10 mouse cellular contexts compared by ENCODE assay signal in the genomic region with DNA sequence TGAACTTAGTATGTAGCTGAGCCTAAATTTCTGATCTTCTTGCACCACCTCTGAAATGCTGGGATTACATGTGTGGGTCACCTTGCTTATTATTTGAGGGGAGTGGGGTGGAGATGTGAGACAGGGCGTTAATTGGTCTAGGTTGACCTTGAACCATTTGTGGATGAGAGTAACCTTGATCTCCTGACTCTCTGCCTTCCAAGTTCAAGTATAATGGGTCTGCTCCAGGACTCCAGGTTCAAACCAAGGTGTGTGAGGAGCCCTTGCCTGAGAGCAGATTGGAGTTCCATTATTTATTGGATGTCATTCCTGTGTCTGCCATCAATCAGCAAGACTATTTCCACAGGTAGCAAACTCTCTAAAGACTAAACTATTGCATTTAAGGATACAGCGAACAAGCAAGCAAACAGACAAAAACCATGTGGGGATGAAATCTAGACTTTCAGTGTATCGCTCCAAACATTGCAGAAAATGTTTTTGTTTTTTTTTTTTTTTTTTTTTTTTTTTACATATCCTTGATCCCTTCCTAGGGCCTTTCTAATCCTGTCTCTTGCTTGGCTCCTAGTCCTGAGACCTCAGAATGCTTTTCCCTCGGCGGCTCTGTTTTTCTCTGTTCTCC. TPM values are rescaled to one million over a fixed set of nuclear protein-coding genes. Genes with fewer than 3 reads are reported as not detected.
DNase-seq lines count a peak whose midpoint lies in the region; ATAC-seq and TF ChIP-seq lines count a peak whose summit lies in the region.
"Had no signal": no experiment of that assay in that cellular context is flagged by ENCODE, and none has a peak within 500 bp of the region (broad histone marks: within the 10 kb centered on the region; RNA-seq: fewer than 3 reads in every experiment).

No protein-coding gene starts in this region.

- no peaks in the 10 kb centered on the region for H3K9me3 ChIP-seq in heart, embryonic 12.5 days (replicated peaks)
- H3K9me3 ChIP-seq in ES-E14 (ENCODE audit: control insufficient read depth, insufficient read depth, low read depth, low read length), result no peaks in the 10 kb centered on the region
- H3K9me3 ChIP-seq in hindbrain, embryonic 11.5 days (ENCODE audit: control insufficient read depth, low read length), result no peaks in the 10 kb centered on the region
- no peaks in the 10 kb centered on the region for H3K9me3 ChIP-seq in midbrain, embryonic 10.5 days (replicated peaks)

- ATAC-seq in heart, embryonic 12.5 days (ENCODE audit: insufficient number of reproducible peaks, low FRiP score), result no peak
- ATAC-seq in hindbrain, embryonic 11.5 days (ENCODE audit: low FRiP score), result no peak
- ATAC-seq in CD4-positive, CD25-positive, alpha-beta regulatory T cell, adult 4 months, result no peak
- no peak for ATAC-seq in frontal cortex, adult (ENCODE audit: low TSS enrichment)

- in situ Hi-C loops in ES-E14 (cut with MboI; ENCODE audit: low sequenced_read_pairs in 2 of 2, unreplicated experiment in 2 of 2), result no loop called here

- H3K4me1 ChIP-seq in heart, embryonic 12.5 days (replicated peaks), result peaks cover 19% of the 10 kb centered on the region
- H3K4me1 ChIP-seq in ES-E14 (ENCODE audit: control insufficient read depth in 2 of 2, insufficient read depth in 2 of 2, low read length in 2 of 2, poor library complexity in 1 of 2), result peaks cover 20 to 26% of the 10 kb centered on the region in 2 experiments; a peak in 3 of 4 replicates
- no peaks in the 10 kb centered on the region for H3K4me1 ChIP-seq in hindbrain, embryonic 11.5 days (replicated peaks; ENCODE audit: control insufficient read depth, insufficient read depth, low read length)
- peaks cover 29% of the 10 kb centered on the region for H3K4me1 ChIP-seq in midbrain, embryonic 10.5 days

- H3K4me3 ChIP-seq in heart, embryonic 12.5 days, result peak overlapping the region; percentile 61
- peak overlapping the region; percentile 69 to 78 for H3K4me3 ChIP-seq in ES-E14 (ENCODE audit: insufficient read depth in 1 of 2, low read depth in 1 of 2, low read length in 2 of 2, poor library complexity in 1 of 2, severe bottlenecking in 1 of 2)
- H3K4me3 ChIP-seq in hindbrain, embryonic 11.5 days (ENCODE audit: low read depth, low read length), result peak overlapping the region; percentile 49
- H3K4me3 ChIP-seq in midbrain, embryonic 10.5 days, result peak overlapping the region; percentile 72

- peak overlapping the region; percentile 67; the same call in 1 of the 2 replicates for H3K27ac ChIP-seq in heart, embryonic 12.5 days (ENCODE audit: poor library complexity, severe bottlenecking)
- H3K27ac ChIP-seq in ES-E14 (ENCODE audit: insufficient read depth, low read depth, low read length, poor library complexity, severe bottlenecking), result peak overlapping the region; percentile 99
- no peak overlapping the region for H3K27ac ChIP-seq in hindbrain, embryonic 11.5 days (ENCODE audit: low read depth, low read length)
- no peak overlapping the region for H3K27ac ChIP-seq in midbrain, embryonic 10.5 days (replicated peaks)

- H3K4me2 ChIP-seq in heart, embryonic 12.5 days, result peak overlapping the region; percentile 88
- peak overlapping the region; percentile 91 for H3K4me2 ChIP-seq in hindbrain, embryonic 11.5 days (replicated peaks; ENCODE audit: low read depth, low read length)

- H3K27me3 ChIP-seq in heart, embryonic 12.5 days (replicated peaks), result no peaks in the 10 kb centered on the region; the same call in 1 of the 2 replicates
- H3K27me3 ChIP-seq in hindbrain, embryonic 11.5 days (ENCODE audit: control insufficient read depth, insufficient read depth, low read length), result peaks cover 3% of the 10 kb centered on the region; the same call in 1 of the 2 replicates
- H3K27me3 ChIP-seq in midbrain, embryonic 10.5 days (ENCODE audit: low read depth, poor library complexity, severe bottlenecking), result peaks cover 75% of the 10 kb centered on the region

- no peaks in the 10 kb centered on the region for H3K36me3 ChIP-seq in heart, embryonic 12.5 days
- no peaks in the 10 kb centered on the region for H3K36me3 ChIP-seq in ES-E14 (ENCODE audit: control insufficient read depth, insufficient read depth, low read length, poor library complexity, severe bottlenecking)
- no peaks in the 10 kb centered on the region for H3K36me3 ChIP-seq in hindbrain, embryonic 11.5 days (ENCODE audit: control insufficient read depth, insufficient read depth, low read length)
- no peaks in the 10 kb centered on the region for H3K36me3 ChIP-seq in midbrain, embryonic 10.5 days

- no peak for DNase-seq in heart, postnatal 4 days
- DNase-seq in ES-E14 (ENCODE audit: low read depth, low spot score), result no peak
- no peak for DNase-seq in hindbrain, embryonic 11.5 days (ENCODE audit: low spot score)
- no peak for DNase-seq in midbrain, embryonic 10.5 days (ENCODE audit: low spot score)
- no peak for DNase-seq in frontal cortex, postnatal 36 days (ENCODE audit: low spot score in 2 of 2)

- 33% methylated on average over 5 of the region's 5 CpGs for WGBS in heart, embryonic 12.5 days
- WGBS in hindbrain, embryonic 11.5 days, result 44% methylated on average over 5 of the region's 5 CpGs
- 46% methylated on average over 5 of the region's 5 CpGs for WGBS in midbrain, embryonic 10.5 days

- H3K9ac ChIP-seq in heart, embryonic 12.5 days, result no peak overlapping the region
- H3K9ac ChIP-seq in ES-E14 (ENCODE audit: insufficient read depth, low read depth, low read length, poor library complexity, severe bottlenecking), result peak overlapping the region; percentile 79
- H3K9ac ChIP-seq in hindbrain, embryonic 11.5 days (ENCODE audit: low read depth, low read length), result peak overlapping the region; percentile 53

TF ChIP-seq in ES-E14, 5 proteins besides CTCF, POLR2A, EP300 and RAD21:
- TF ChIP-seq HCFC1 (IDR thresholded peaks at IDR 0.05; ENCODE audit: borderline replicate concordance, insufficient read depth, low read length) (no peak), ZNF384 (IDR thresholded peaks at IDR 0.05; ENCODE audit: low read depth, low read length) (peak; percentile 95), CHD2 (IDR thresholded peaks at IDR 0.05; ENCODE audit: low read depth, low read length) (peak; percentile 1)

RNA-seq across cellular contexts. Expression of a gene that starts 1.7 kb away (rescaled TPM):
- 1.3 and 1.5 TPM in 2 replicates for polyA plus RNA-seq in heart, embryonic 12.5 days (2016; fragmentation: Nextera tagmentation; extraction: Ambion mirVana)
- 10 to 100 TPM; 15.4 to 16.6 TPM for total RNA-seq in heart, postnatal 4 days (2021)
- total RNA-seq in ES-E14 (2012; rRNA removed), result 20.2 and 20.8 TPM in 2 replicates
- polyA plus RNA-seq in hindbrain, embryonic 11.5 days (2014; fragmentation: Nextera tagmentation; extraction: Ambion mirVana), result 0.06 and 0.21 TPM in 2 replicates
- polyA plus RNA-seq in midbrain, embryonic 10.5 days (2016; fragmentation: Nextera tagmentation; extraction: Ambion mirVana), result 0.09 and 0.35 TPM in 2 replicates
- under 1 TPM in 1 of 2 experiments, not detected in 1; 0.12 TPM for polyA plus RNA-seq in CD4-positive, CD25-positive, alpha-beta regulatory T cell, adult 4 months (2017; shearing (Covaris generic))

RNA-seq across cellular contexts. Expression of a gene that starts 7.1 kb away (rescaled TPM):
- not detected in 2 replicates for polyA plus RNA-seq in heart, embryonic 12.5 days (2016; fragmentation: Nextera tagmentation; extraction: Ambion mirVana)
- not detected for total RNA-seq in heart, postnatal 4 days (2021)
- total RNA-seq in ES-E14 (2012; rRNA removed), result 904 and 1,760 TPM in 2 replicates
- not detected in 2 replicates for polyA plus RNA-seq in hindbrain, embryonic 11.5 days (2014; fragmentation: Nextera tagmentation; extraction: Ambion mirVana)
- 0.11 TPM in 1 of 2 replicates, not detected in the other for polyA plus RNA-seq in midbrain, embryonic 10.5 days (2016; fragmentation: Nextera tagmentation; extraction: Ambion mirVana)
- polyA plus RNA-seq in CD4-positive, CD25-positive, alpha-beta regulatory T cell, adult 4 months (2017; shearing (Covaris generic)), result 1 to 10 TPM in 1 of 2 experiments, under 1 TPM in 1; 0.22 to 1.2 TPM

RNA-seq across cellular contexts. Expression of a gene that starts 36.4 kb away (rescaled TPM):
- not detected in 2 replicates for polyA plus RNA-seq in heart, embryonic 12.5 days (2016; fragmentation: Nextera tagmentation; extraction: Ambion mirVana)
- not detected for total RNA-seq in heart, postnatal 4 days (2021)
- total RNA-seq in ES-E14 (2012; rRNA removed), result 1.0 TPM in 1 of 2 replicates, not detected in the other
- not detected in 2 replicates for polyA plus RNA-seq in hindbrain, embryonic 11.5 days (2014; fragmentation: Nextera tagmentation; extraction: Ambion mirVana)
- polyA plus RNA-seq in midbrain, embryonic 10.5 days (2016; fragmentation: Nextera tagmentation; extraction: Ambion mirVana), result not detected in 2 replicates
- under 1 TPM in 1 of 2 experiments, not detected in 1; 0.69 TPM for polyA plus RNA-seq in CD4-positive, CD25-positive, alpha-beta regulatory T cell, adult 4 months (2017; shearing (Covaris generic))
- polyA plus RNA-seq: gonadal fat pad, adult 2 months; testis, adult 2 months had no signal

RNA-seq across cellular contexts. Expression of a gene that starts 37.3 kb away (rescaled TPM):
- 0.09 TPM in 1 of 2 replicates, not detected in the other for polyA plus RNA-seq in heart, embryonic 12.5 days (2016; fragmentation: Nextera tagmentation; extraction: Ambion mirVana)
- total RNA-seq in heart, postnatal 4 days (2021), result 1 to 10 TPM; 1.6 to 1.7 TPM
- total RNA-seq in ES-E14 (2012; rRNA removed), result 0.62 and 1.1 TPM in 2 replicates
- 0.21 TPM in 1 of 2 replicates, not detected in the other for polyA plus RNA-seq in hindbrain, embryonic 11.5 days (2014; fragmentation: Nextera tagmentation; extraction: Ambion mirVana)
- 0.09 TPM in 1 of 2 replicates, not detected in the other for polyA plus RNA-seq in midbrain, embryonic 10.5 days (2016; fragmentation: Nextera tagmentation; extraction: Ambion mirVana)
- not detected for polyA plus RNA-seq in CD4-positive, CD25-positive, alpha-beta regulatory T cell, adult 4 months (2017; shearing (Covaris generic))

Comparison
In these comparisons a context has a peak if more than half of its experiments do, and no peak if none do; other contexts are left out.
1. H3K27ac ChIP-seq: peak in heart, embryonic 12.5 days (single experiment) and ES-E14 (single experiment); none in hindbrain, embryonic 11.5 days (single experiment) and midbrain, embryonic 10.5 days (single experiment).
2. Peak in every context shown above with its lines, with median percentiles within 50 percentile points of each other: H3K4me3 ChIP-seq.